Mouse (Mus musculus) Patski (cell line): ENCODE measurements around the gene Cd81. TPM values are rescaled to one million over a fixed set of nuclear protein-coding genes. Genes with fewer than 3 reads are reported as not detected.
A peak's percentile ranks its signal among the peaks of the same experiment; 100 is the strongest.

Experiments
- ATAC-seq: fragments of 100-300 bp; one replicate; pipeline ENCODE4 v1.8.0; 2021
- CTCF ChIA-PET: fragments of 350-600 bp; sonication (Branson Sonifier 250); formaldehyde crosslinking; loops from one replicate; lab custom pipeline; 2022; ENCODE audit warnings: inconsistent platforms; lab: Charles Lee
- POLR2A ChIA-PET: fragments of 350-600 bp; sonication (Branson Sonifier 250); formaldehyde crosslinking; loops from one replicate; lab custom pipeline; 2022; ENCODE audit warnings: antibody characterized with exemption, inconsistent platforms; lab: Charles Lee
- DNase-seq: peaks from one replicate; pipeline ENCODE4 v3.0.0-alpha.2; 2011; ENCODE audit warnings: low read depth, low spot score
- H3K27me3 ChIP-seq: fragments of 371-371 bp; one replicate; pipeline ENCODE4 v1.5.1; 2021
- CTCF ChIP-seq: fragments of 100-300 bp; IDR thresholded peaks from one replicate; pipeline ENCODE4 v1.5.1; 2021
- in situ Hi-C: fragments of 300-500 bp; cut with MboI; formaldehyde crosslinking; loops from 3 replicates; pipeline ENCODE4 v1.11.1; 2018; ENCODE audit warnings: low pct_unique_long_range_greater_than_20kb, mixed read lengths
- polyA plus RNA-seq: library from polyadenylated mRNA; unstranded; gene quantifications from one replicate; pipeline ENCODE4 v1.2.3, GENCODE M21; 2021

Gene Cd81
- polyA plus RNA-seq, 1 experiment from 2014 or later = 622 TPM

DNA sequence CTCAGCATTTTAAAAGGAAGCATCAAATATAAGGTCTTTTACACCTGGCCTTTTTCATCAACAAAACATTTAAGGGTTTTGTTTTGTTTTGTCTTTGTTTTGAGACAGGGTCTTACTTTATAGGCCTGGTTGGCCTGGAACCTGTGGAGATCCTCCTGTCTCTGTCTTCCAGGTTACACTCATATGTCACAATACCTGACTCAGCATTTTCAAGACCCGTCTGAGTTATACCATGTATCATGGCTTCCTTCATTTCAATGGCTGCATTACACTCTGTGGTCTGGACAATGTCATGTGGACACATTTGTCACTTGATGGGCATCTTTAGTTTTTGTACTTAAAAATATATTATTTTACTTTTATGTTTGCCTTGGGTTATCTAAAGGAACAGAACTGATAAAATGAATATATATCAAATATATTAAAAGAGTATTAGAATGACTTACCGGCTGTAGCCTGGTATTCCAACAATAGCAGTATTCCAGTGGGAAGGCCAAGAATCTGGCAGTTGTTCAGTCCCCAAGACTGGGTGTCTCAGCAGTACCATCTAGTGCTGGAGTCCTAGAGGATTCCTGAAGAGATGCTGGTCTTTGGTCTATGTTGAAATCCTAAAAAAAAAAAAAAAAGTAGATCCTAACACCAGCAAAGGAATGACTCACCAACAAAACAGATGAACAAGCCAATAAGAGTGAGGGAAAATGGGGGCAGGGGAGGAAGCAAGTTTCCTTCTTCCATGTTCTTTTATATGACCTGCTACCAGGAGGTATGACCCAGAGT, 8.3 kb upstream of the Cd81 start:
- H3K27me3 ChIP-seq = no peaks in the 10 kb centered on the region
- in situ Hi-C loops = no loop called here
- TF ChIP-seq CTCF = no peak
- DNase-seq (no peak), ATAC-seq (no peak)
- CTCF ChIA-PET = no interaction called here
- POLR2A ChIA-PET = no interaction called here

DNA sequence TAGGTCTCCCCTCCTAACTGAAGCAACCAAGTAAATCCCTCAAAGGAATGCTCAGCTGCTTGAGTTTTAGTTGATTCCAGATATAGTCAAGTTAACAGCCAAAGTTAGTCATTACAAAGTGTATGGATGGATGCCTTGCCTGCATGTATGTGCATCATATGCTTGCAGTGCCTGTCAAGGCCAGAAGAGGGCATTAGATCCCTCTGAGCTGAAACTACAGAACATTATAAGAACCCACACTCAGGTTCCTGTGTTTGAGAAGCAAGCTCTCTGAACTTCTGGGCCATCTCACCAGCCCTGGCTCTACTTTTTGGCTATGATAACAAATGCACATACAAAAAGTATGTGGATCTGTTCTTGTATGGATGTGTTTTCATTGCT, 7.7 kb upstream of the Cd81 start:
- H3K27me3 ChIP-seq = no peaks in the 10 kb centered on the region
- DNase-seq = no peak
- POLR2A ChIA-PET = no interaction called here
- ATAC-seq = no peak
- TF ChIP-seq CTCF = peak; percentile 50
- CTCF ChIA-PET = no interaction called here
- in situ Hi-C loops = no loop called here

DNA sequence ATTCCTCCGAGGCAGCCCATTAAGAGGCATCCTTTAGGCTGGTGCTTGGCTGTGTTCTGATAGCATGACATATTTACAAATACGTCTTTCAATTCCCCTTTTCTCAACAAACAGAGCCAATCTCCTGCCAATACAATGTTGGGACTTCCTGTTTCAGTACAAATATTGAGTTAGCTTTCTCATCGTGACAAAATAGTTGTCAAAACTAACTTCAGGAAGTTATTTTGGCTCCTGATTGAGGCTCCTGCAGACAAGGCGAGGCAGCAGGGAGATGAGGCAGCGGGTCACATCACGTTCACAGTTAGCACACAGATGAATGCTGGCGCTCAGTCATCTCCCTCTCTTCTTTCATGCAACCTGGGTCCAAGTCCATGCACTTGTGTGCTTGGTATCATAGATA, 6.2 kb upstream of the Cd81 start:
- ChIA-PET CTCF (no interaction called here), POLR2A (no interaction called here)
- no peak for TF ChIP-seq CTCF
- DNase-seq (no peak), ATAC-seq (no peak)
- no peaks in the 10 kb centered on the region for H3K27me3 ChIP-seq
- in situ Hi-C loops = no loop called here

DNA sequence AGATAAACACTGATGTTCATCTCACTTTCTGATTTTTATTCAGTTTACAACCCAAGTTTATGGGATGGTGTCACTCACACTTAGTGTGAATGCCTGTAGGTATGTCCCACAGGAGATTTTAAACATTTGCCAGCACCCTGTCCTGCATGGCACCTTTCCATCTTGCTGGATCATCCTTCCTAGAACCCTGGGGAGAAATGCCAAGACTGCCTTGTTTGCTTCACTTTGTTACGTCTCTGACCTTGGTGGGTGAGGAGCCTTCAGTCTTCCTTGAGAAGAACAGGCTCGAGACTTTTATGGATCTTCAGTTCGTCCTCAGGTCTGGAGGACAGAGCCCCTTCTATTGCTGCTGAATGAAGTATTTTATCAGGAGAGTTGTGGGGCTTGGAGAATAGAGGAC, 3.2 kb upstream of the Cd81 start:
- TF ChIP-seq CTCF = no peak
- CTCF ChIA-PET = no interaction called here
- no peaks in the 10 kb centered on the region for H3K27me3 ChIP-seq
- no peak for ATAC-seq
- in situ Hi-C loops = no loop called here
- DNase-seq = no peak
- POLR2A ChIA-PET = no interaction called here

DNA sequence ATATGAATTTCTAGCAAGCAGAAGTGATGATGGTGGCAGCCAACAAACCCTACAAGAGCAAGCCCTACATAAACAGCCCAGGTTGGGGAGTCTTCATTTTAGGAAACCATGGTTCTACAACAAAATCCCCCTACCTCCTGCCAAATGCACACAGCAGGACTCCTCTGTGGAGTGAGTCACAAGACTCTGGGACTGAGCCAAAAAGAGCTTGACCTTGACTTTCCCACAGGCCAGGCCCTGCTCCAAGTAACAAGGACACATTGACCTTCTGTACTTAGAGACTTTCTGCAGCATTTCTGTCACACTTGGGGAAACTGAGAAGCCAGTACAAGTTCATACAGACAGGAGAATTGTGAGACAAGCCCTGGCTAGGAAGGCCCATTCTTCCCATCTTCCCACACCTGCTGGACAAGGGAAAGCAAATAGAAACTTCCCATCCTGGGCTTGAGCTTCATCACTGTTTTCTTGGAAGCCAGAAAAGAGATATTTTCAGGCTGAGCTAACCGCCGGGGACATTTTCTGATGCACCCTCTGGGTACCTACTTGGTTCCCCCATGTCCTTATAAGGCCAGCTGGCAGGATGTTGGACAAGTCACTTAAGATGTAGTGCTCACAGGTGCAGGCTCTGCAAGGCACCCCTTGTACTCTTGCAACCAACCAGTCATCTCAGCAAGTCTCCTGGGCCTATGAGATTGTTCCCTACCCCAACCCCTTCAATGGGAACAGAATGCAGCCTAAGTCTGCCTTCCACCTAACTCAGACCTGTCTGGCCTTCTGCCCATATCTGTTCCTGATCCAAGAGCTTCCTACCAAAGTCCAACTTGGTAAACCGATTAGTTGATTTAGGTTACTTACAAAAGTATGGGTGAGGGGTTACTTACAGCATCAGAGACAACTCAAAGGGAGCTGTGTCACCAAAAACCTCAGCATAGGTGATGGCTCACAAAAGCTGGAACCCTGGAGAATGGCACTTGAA, 2.4 kb upstream of the Cd81 start:
- no peak for ATAC-seq
- CTCF ChIA-PET = interaction anchor here (1.0 to 1.4 kb wide), 2 partner anchors 36 to 42 kb away, joined by 3 to 4 read pairs; no protein-coding TSS in a partner anchor
- POLR2A ChIA-PET = no interaction called here
- no peak for DNase-seq
- TF ChIP-seq CTCF = no peak
- no peaks in the 10 kb centered on the region for H3K27me3 ChIP-seq
- in situ Hi-C loops = loop anchor here (5.0 kb wide), 1 partner anchor 33 kb away; no protein-coding TSS in a partner anchor

DNA sequence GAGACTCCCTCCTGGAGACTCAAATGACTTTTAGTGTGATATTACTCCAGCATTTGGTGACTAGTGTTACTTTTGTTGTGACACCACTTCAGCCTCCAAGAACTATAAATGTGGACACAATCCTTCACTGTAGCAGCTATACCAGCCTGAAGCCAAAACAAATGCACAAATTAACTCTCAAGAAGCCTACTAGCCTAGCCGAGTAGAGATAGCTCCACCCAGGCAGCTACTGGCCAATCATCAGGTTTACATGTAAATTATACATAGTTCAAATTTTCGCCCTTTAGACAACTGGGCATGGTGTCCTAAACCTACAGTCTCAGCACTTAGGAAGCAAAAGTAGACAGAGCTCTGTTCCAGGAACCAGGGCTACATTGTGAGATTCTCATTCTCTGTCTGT, 1.2 kb upstream of the Cd81 start:
- CTCF ChIA-PET = interaction anchor here (1.0 kb wide), 1 partner anchor 9 kb away, joined by 3 read pairs; no protein-coding TSS in a partner anchor
- ATAC-seq (no peak), DNase-seq (no peak)
- POLR2A ChIA-PET = interaction anchor here (0.6 to 2.6 kb wide), 3 partner anchors 9 to 35 kb away, joined by 3 to 17 read pairs (median 3); no protein-coding TSS in a partner anchor
- TF ChIP-seq CTCF = no peak
- in situ Hi-C loops = loop anchor here (5.0 kb wide), 1 partner anchor 34 kb away; no protein-coding TSS in a partner anchor
- H3K27me3 ChIP-seq = no peaks in the 10 kb centered on the region

DNA sequence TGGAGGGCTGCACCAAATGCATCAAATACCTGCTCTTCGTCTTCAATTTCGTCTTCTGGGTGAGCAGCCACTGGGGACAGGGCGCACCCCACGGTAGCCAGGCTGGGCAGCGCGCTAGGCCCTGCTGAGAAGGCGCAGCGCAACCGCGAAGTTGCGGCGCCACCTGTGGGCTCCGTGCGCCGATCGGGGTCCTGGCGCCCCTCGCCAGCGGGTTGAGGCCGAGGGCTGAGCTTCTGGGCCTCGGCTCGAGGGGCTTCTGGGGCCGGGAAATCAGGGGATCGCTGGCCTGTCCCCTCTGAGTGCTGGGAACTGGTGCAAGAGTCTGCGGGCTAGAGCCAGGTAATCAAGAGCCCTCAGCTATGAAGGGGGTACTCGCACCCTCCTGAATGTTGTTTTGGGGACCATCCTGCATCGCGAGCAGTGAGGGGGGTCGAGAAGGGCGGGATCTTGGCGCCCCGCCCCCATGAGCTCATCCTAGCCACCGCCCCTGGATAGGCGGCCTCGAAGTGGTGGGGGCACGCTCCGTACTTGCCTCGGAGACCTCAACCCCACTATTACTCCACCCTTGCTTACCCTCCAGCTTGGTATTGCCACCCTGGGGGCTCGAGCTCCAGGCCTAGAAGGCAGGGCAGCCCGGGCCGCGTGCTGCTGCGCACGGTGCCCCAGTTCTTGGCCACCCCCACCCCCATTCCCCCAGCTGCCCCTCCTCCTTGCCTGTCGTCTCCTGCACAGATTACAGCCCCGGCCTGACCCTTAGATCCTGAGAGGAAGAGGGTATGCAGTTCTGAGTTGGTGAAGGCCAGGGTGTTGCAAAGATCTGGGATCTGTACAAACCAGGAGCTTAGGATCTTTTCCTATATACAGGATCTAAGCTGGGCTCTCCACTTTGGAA, 715 bp downstream of the Cd81 start:
- ChIA-PET CTCF (interaction anchor here (1.2 to 1.9 kb wide), 7 partner anchors 10 to 45 kb away, joined by 3 to 9 read pairs (median 4); no protein-coding TSS in a partner anchor), POLR2A (interaction anchor here (1.1 to 3.8 kb wide), 8 partner anchors 10 to 45 kb away, joined by 3 to 30 read pairs (median 6); no protein-coding TSS in a partner anchor)
- ATAC-seq = peak; percentile 47
- no peak for DNase-seq
- TF ChIP-seq CTCF = no peak
- no peaks in the 10 kb centered on the region for H3K27me3 ChIP-seq
- in situ Hi-C loops = loop anchor here (5.0 kb wide), 1 partner anchor 36 kb away; no protein-coding TSS in a partner anchor

DNA sequence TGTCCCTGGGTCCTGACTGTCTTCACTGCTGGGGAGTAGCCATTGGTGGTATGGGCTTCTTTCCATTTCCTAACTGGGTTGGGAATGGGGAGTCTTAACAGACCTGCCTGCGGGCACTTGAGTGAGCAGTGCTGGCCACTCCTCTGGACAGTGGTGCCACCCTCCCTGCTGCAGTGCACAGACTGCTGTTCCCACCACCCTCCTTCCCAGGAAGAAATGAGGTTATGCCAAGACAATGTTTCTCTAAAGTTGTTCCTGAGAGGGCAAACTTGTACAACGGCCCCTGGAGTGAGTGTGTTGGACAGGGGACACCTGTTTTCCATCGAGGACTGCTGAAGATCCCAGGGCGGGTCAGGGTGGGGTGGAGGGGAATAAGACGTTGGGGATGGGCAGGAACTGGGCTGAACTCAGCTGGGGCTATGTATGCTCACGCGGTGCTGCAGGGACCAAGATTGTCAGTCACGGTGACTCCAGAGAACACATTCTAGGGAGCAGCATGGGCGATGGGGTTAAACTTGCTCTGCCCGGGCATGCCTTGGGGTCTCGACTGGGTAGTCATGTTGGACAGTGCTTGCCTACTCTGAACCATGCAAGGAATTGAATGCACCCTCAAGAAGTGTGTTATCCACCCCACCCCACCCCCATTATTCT, 1.5 kb downstream of the Cd81 start:
- TF ChIP-seq CTCF = no peak
- ChIA-PET POLR2A (interaction anchor here (1.1 to 3.8 kb wide), 6 partner anchors 9 to 46 kb away, joined by 4 to 30 read pairs (median 10); no protein-coding TSS in a partner anchor), CTCF (interaction anchor here (1.2 to 1.9 kb wide), 6 partner anchors 9 to 46 kb away, joined by 3 to 9 read pairs (median 4); no protein-coding TSS in a partner anchor)
- ATAC-seq (no peak), DNase-seq (no peak)
- no peaks in the 10 kb centered on the region for H3K27me3 ChIP-seq
- in situ Hi-C loops = loop anchor here (5.0 kb wide), 1 partner anchor 37 kb away; no protein-coding TSS in a partner anchor

DNA sequence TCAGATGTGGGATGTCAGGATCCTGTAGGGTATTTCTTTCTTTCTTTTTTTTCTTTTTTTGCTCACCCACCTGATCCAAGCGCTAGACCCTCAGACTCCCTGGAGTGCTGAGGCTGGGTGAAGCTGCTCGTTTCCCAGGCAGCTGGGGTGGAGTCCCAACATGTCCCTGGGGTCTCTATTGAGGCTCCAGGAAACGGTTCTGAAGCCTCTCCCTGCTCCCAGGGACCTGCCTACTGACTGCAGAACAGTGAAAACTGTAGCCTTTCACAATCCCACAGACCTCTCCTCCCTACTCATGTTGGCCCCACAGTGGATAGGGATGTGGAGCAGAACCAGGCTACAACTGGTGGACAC, 2.0 kb downstream of the Cd81 start:
- no peak for TF ChIP-seq CTCF
- ATAC-seq (no peak), DNase-seq (no peak)
- in situ Hi-C loops = loop anchor here (5.0 kb wide), 1 partner anchor 37 kb away; no protein-coding TSS in a partner anchor
- ChIA-PET POLR2A (interaction anchor here (2.4 to 3.8 kb wide), 2 partner anchors 12 to 42 kb away, joined by 7 to 30 read pairs; no protein-coding TSS in a partner anchor), CTCF (interaction anchor here (1.2 kb wide), 1 partner anchor 46 kb away, joined by 3 read pairs; no protein-coding TSS in a partner anchor)
- no peaks in the 10 kb centered on the region for H3K27me3 ChIP-seq
